Mouse (Mus musculus) liver, embryonic 14.5 days (tissue): ENCODE measurements around the gene Pml.

Experiments
- CTCF ChIP-seq: IDR thresholded peaks from 2 replicates; pipeline ENCODE4 v1.5.1; 2016; ENCODE audit warnings: antibody characterized with exemption, low read depth, control low read depth
- EP300 ChIP-seq: IDR thresholded peaks from 2 replicates; pipeline ENCODE4 v1.6.1; 2016; ENCODE audit warnings: antibody characterized with exemption, low read depth

- no peak for TF ChIP-seq EP300
- no peak for TF ChIP-seq CTCF
These were observed 6.4 kb upstream of the Pml start for GRCm38 (mm10) chr9:58255704-58256685.
